Mouse (Mus musculus) brain, embryonic 14.5 days (tissue): ENCODE results near the gene Fzd7. TPM values are rescaled to one million over a fixed set of nuclear protein-coding genes. Genes with fewer than 3 reads are reported as not detected.

ENCODE experiments used
- DNase-seq: peaks from one replicate; pipeline ENCODE4 v3.0.0-alpha.2; 2011; ENCODE audit warnings: low read depth
- CTCF ChIP-seq: fragments of 200-500 bp; IDR thresholded peaks from 2 replicates; pipeline ENCODE4 v1.5.1; 2012; ENCODE audit warnings: inconsistent platforms, mild to moderate bottlenecking, moderate library complexity, borderline replicate concordance; ENCODE audit not compliant: insufficient read depth, insufficient read length; ENCODE audit errors: extremely low read depth
- POLR2A ChIP-seq: fragments of 200-500 bp; IDR thresholded peaks from 2 replicates; pipeline ENCODE4 v1.6.1; 2012; ENCODE audit warnings: mild to moderate bottlenecking, inconsistent platforms, borderline replicate concordance; ENCODE audit not compliant: poor library complexity, insufficient read depth, insufficient read length, severe bottlenecking; ENCODE audit errors: extremely low read depth
- polyA plus RNA-seq: library from polyadenylated mRNA; depleted of rRNA; stranded (reverse); fragments of >200 nt; gene quantifications from 2 replicates; pipeline ENCODE4 v1.2.3, GENCODE M21; 2012; rRNA removed

Fzd7 gene
- polyA plus RNA-seq, 1 experiment, result 10.7 TPM

- peak; percentile 47 for DNase-seq
- TF ChIP-seq POLR2A (no peak), CTCF (no peak)
Measured at GRCm38 (mm10) chr1:59511566-59512270, 29.5 kb downstream of the Fzd7 start.

GRCm38 (mm10) chr1:59516026-59516917, 34.0 kb downstream of the Fzd7 start, which contains the start of gene Gm973:
Gene Gm973, plus strand, starts transcription at chr1:59516264.
- TF ChIP-seq CTCF (no peak), POLR2A (peak; percentile 22; the same call in 1 of the 2 replicates)
- DNase-seq, result peak; percentile 98

- no peak for DNase-seq
- TF ChIP-seq CTCF (no peak), POLR2A (no peak)
Measured at GRCm38 (mm10) chr1:59520226-59520837, 38.1 kb downstream of the Fzd7 start.

- TF ChIP-seq CTCF, result no peak
- TF ChIP-seq POLR2A, result no peak
- DNase-seq, result no peak
Measured at GRCm38 (mm10) chr1:59522456-59522855, 40.2 kb downstream of the Fzd7 start.

- DNase-seq, result no peak
- no peak for TF ChIP-seq POLR2A
- peak; percentile 15; the same call in 1 of the 2 replicates for TF ChIP-seq CTCF
Measured at GRCm38 (mm10) chr1:59523378-59523958, 41.2 kb downstream of the Fzd7 start.

GRCm38 (mm10) chr1:59524071-59524470, 41.8 kb downstream of the Fzd7 start:
- peak; percentile 74 for DNase-seq

GRCm38 (mm10) chr1:59524759-59525158, 42.5 kb downstream of the Fzd7 start:
- TF ChIP-seq POLR2A (no peak), CTCF (no peak)
- no peak for DNase-seq

More at GRCm38 (mm10) chr1:59524071-59524470, 41.8 kb downstream of the Fzd7 start:
- TF ChIP-seq CTCF (no peak), POLR2A (no peak)

- TF ChIP-seq CTCF, result no peak
- no peak for TF ChIP-seq POLR2A
- DNase-seq, result no peak
Measured at GRCm38 (mm10) chr1:59527219-59527618, 45.0 kb downstream of the Fzd7 start.

- TF ChIP-seq CTCF (no peak), POLR2A (no peak)
- DNase-seq, result peak; percentile 96
Measured at GRCm38 (mm10) chr1:59534976-59535810, 53.0 kb downstream of the Fzd7 start.

Other genes starting within 250 kb of the Fzd7 start
- gene Als2, start 245.2 kb upstream of the Fzd7 start, polyA plus RNA-seq, result 13.6 and 20.4 TPM in 2 replicates
- gene Cdk15, start 225.5 kb upstream of the Fzd7 start, polyA plus RNA-seq, result 0.30 and 0.41 TPM in 2 replicates
- gene Gm973, start 33.8 kb downstream of the Fzd7 start, polyA plus RNA-seq, result 2.1 and 6.4 TPM in 2 replicates
- gene Sumo1, start 188.4 kb downstream of the Fzd7 start, polyA plus RNA-seq, result 122 and 128 TPM in 2 replicates
- gene Nop58, start 202.5 kb downstream of the Fzd7 start, polyA plus RNA-seq, result 47.2 and 53.5 TPM in 2 replicates